Mouse (Mus musculus) heart, adult 2 months (tissue): Measurements from ENCODE around the gene Sept9.

Experiments
- CTCF ChIP-seq: fragments of 200-600 bp; IDR thresholded peaks from 2 replicates; pipeline ENCODE4 v1.8.1; 2022; ENCODE audit warnings: antibody characterized with exemption, mild to moderate bottlenecking, moderate library complexity
- EP300 ChIP-seq: fragments of 200-500 bp; IDR thresholded peaks from 2 replicates; pipeline ENCODE4 v1.6.1; 2011; ENCODE audit warnings: low read depth, low read length, control low read depth; ENCODE audit not compliant: insufficient read depth
- POLR2A ChIP-seq: fragments of 200-500 bp; IDR thresholded peaks from 2 replicates; pipeline ENCODE4 v1.6.1; 2011; ENCODE audit warnings: mild to moderate bottlenecking, low read depth, low read length, control low read depth; ENCODE audit not compliant: insufficient read depth

- TF ChIP-seq CTCF (no peak), POLR2A (no peak), EP300 (no peak)
These were observed 131.4 kb downstream of the Sept9 start for GRCm38 (mm10) chr11:117330951-117331254.
